Mouse (Mus musculus) testis, adult 2 months (tissue): ENCODE measurements around the gene Irak2.

Experiments
- CTCF ChIP-seq: fragments of 200-500 bp; IDR thresholded peaks from 2 replicates; pipeline ENCODE4 v1.5.1; 2012; ENCODE audit warnings: low read depth, mild to moderate bottlenecking, inconsistent platforms, low read length, moderate library complexity; ENCODE audit not compliant: control insufficient read depth, insufficient read depth, insufficient replicate concordance
- POLR2A ChIP-seq: fragments of 200-500 bp; IDR thresholded peaks from 2 replicates; pipeline ENCODE4 v1.6.1; 2012; ENCODE audit warnings: low read depth, mild to moderate bottlenecking, inconsistent platforms, low read length, moderate library complexity; ENCODE audit not compliant: control insufficient read depth

DNA sequence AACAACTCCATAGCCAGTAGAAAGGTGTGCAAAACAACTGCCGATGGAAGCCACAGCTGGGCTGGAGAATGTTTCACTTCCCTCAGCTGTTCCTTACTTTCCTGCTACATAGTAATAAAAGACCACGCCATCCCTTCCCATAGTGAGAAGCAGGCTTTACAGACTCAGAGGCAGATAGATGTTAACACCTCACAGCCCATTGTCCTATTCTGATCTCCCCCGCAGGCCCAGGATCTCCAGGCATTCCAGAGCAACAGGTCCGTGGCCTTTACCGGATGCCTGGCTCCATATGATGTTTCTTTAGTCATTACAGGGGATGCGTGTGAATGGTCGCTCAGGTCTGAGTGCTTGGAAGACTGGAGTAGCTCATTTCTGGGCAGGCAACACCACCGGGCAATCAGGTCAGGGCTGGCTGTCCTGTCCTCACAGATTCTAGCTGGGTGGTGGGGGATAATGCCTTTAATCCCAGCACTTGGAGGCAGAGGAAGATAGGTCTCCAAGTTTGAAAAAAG, 29.4 kb downstream of the Irak2 start:
- TF ChIP-seq CTCF, result no peak
- no peak for TF ChIP-seq POLR2A
